Mouse (Mus musculus) inflammation-experienced regulatory T-cells, adult 6 months (primary cell): Measurements from ENCODE around the gene Postn. TPM values are rescaled to one million over a fixed set of nuclear protein-coding genes. Genes with fewer than 3 reads are reported as not detected.

Experiments used
- ATAC-seq: one replicate; pipeline ENCODE4 v1.8.0; 2017
- polyA plus RNA-seq, 3 experiments: library from polyadenylated mRNA; unstranded; fragments of 100-300 nt; shearing (Covaris generic); gene quantifications; one replicate each; pipeline ENCODE4 v1.2.1; 2017

Postn gene
- polyA plus RNA-seq, 3 experiments from 2014 or later: not detected

GRCm38 (mm10) chr3:54420189-54420928 is 59.5 kb downstream of the Postn start:
- ATAC-seq: no peak

GRCm38 (mm10) chr3:54420983-54421382 is 60.1 kb downstream of the Postn start:
- ATAC-seq: no peak

GRCm38 (mm10) chr3:54421666-54422065 is 60.8 kb downstream of the Postn start:
- no peak for ATAC-seq

- no peak for ATAC-seq
These were observed 63.2 kb downstream of the Postn start for GRCm38 (mm10) chr3:54424146-54424545.

GRCm38 (mm10) chr3:54431663-54432062 is 70.8 kb downstream of the Postn start:
- no peak for ATAC-seq

GRCm38 (mm10) chr3:54432167-54432566 is 71.3 kb downstream of the Postn start:
- ATAC-seq: no peak

GRCm38 (mm10) chr3:54432605-54433004 is 71.7 kb downstream of the Postn start:
- no peak for ATAC-seq

GRCm38 (mm10) chr3:54434571-54434970 is 73.7 kb downstream of the Postn start:
- no peak for ATAC-seq

GRCm38 (mm10) chr3:54436373-54436964 is 75.6 kb downstream of the Postn start:
- no peak for ATAC-seq

Other genes with a start within 250 kb of the Postn start
- under 1 TPM in 1 of 3 experiments, not detected in 2; 0.20 TPM for gene Trpc4, start 205.1 kb upstream of the Postn start, polyA plus RNA-seq